Mouse (Mus musculus) gastrocnemius, postnatal 14 days (tissue): ENCODE data around the gene Npb. TPM values are rescaled to one million over a fixed set of nuclear protein-coding genes. Genes with fewer than 3 reads are reported as not detected.

ENCODE experiments used
- DNase-seq: peaks from one replicate; pipeline ENCODE4 v3.0.0; 2021; ENCODE audit warnings: mixed read lengths
- intact Hi-C: fragments of 180-260 bp; cut with DNase I; formaldehyde crosslinking; loops from one replicate; pipeline ENCODE4 v1.15.1; 2025; ENCODE audit warnings: low total_unique reads
- total RNA-seq, 2 experiments: library from RNA; stranded (reverse); gene quantifications; 2 replicates each; pipeline ENCODE4 v1.2.3; 2021

Gene Npb
- total RNA-seq, 2 experiments from 2014 or later, result not detected

DNA sequence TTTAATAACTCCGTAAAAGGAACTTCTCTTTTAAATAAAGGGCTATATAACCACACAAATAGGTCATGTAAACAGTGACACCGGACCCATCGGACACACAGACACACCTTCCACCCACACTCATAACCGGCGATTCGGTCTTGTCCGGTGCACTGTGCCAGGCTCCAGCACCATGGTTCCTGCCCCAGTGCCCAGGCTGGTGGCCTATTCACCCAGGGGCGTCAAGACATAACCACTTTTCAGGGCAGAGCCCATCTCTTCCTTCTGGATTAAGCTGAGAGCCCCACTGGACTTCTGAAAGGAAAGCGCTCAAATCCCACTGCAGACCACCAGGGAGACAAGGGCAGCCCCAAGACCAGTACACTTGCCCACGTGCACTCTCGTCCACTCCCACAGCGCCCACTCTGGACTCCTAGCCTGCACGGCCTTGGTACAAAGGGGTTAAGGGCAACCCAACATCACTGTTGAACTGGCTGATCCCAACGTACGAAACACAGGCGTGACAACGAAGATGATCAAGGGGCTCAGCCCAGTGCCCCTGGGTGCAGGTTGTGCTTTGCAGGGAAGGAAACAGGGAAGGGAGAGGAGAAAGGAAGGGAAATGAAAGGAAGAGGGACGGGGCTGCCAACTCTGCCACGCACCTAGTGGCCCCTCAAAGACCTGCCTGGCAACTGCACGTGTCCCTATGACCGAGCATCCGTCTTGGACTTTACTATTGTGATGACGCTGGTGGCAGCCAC is 20.5 kb downstream of the Npb start:
- intact Hi-C loops, result no loop called here
- DNase-seq, result no peak

DNA sequence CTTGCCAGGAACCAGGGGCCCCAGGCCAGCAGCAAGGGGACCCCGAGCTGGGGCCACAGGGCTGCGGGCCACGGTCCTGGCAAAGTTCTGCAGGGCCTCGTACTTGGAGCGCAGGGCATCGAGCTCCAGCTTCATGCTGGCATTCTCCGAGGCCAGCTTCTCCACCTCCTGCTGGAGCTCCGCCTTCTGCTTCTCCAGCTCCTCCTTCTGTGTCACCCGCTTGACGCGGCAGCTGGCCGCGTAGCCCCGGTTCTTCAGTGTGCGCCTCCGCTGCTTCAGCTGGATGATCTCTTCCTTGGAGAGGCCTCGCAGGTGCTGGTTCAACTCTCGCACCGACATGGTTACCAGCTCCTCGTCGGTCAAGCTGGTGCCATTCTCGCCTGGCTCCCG is 21.1 kb downstream of the Npb start:
- DNase-seq, result no peak
- intact Hi-C loops, result no loop called here

DNA sequence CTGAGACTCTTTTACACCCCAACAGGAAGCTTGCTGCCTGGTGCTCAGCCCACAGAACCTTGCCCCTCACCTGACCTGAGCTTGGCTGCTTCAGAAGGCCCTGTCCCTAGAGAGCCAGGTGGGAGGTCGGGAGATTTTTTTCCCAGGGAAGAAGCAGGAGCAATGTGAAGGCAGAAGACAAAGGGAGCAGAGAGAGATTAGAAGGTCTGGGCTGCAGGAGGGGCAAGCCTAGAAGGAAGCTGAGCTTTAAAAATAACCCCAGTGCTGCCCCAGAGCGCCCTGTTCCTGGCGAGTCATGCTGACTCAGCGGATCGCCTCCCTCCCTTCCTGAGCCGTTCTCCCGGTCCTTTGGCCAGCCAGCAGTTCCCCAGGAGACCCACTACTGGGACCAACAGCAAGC is 21.6 kb downstream of the Npb start:
- intact Hi-C loops, result no loop called here
- peak; percentile 61 for DNase-seq

DNA sequence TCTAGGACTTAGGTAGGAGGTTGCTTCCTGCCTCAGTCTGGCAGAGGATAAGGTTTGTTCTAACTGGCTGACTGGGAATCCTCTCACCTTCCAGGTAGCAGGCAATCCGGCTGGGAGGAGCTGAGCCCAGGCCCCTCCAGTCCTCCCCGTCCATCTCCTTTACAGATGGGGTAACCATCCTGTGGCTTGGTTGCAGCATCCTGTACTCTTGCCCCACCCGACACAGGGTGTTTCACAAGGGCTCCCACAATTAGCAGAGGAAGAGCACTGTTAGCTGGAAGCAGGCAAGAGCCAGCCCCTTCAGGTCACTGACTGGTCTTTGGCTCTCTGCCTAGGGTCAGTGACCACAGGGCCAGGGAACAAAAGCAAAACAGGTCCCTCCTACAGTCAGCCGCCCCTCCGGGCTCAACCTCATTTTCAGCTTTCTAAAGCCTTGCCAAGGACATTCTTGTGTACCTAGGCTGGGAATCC is 22.2 kb downstream of the Npb start:
- no peak for DNase-seq
- intact Hi-C loops, result no loop called here

DNA sequence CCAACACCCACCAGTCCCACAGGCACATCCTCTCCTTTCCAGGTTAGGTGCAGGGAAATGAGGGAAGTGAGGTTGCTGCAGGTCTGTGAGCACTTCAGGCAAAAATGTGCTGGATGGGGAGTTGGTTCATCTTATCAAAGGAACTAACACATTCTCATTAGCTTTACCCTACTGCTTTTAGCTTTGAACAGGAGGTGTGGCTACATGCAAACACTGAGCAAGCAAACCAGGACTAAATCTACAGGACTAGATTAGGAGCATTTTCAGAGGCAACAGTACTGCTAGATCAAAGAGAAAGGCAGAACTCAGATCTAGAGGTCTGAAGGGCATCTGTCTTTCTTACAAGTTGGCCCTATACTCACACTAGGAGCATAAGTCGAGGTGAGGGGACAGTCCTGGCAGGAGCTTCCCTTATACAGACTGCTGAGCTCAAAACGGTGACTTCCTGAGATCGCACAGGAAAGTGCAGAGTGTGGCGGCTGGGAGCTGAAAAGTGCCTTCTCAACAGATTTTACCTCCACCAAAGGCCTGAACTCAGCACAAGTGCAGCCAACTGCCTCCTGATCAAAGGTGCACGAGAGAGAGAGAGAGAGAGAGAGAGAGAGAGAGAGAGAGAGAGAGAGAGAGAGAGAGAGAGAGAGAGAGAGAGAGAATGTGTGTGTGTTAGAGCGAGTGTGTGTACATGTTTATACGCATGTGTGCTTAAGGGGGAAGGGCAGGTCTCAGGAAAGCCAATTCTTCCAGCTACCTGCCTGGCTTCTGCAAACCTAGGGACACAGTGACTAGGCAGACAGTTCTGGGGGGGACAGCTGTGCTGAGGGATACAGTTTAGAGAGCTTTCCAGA is 22.8 kb downstream of the Npb start:
- DNase-seq, result no peak
- intact Hi-C loops, result no loop called here

DNA sequence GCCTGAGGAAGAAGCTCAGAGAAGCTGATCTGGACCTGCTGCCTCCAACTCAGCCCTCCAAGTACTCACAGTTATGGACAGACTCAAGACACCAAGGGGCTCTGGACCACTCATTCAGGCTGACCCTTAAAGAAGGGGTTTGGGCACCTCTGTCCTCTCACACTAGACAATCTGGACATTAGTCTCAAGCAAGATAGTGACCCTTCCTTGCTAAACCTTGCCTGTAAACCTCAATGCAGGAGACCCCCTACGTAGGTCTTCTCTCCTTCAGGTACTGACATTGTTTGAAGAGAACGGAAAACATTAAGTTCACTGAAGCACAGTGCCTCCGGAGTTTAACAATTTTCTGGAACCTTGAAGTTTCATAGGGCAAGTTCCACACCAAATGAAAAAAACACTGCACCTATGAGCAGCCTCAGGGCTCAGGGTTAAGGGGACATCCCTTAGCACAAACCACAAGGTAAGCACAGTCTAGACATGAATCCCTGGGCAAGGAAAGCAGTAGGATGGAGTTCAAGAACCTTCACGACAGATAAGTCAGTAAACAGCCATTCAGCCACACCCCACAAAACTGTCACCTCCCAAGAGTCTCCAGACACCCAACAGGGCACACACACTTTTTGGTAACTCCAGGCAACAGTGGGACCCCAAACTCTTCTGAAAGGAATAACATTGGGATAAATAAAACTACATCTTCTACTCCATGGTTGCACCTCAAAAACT is 23.6 kb downstream of the Npb start:
- intact Hi-C loops, result no loop called here
- no peak for DNase-seq

DNA sequence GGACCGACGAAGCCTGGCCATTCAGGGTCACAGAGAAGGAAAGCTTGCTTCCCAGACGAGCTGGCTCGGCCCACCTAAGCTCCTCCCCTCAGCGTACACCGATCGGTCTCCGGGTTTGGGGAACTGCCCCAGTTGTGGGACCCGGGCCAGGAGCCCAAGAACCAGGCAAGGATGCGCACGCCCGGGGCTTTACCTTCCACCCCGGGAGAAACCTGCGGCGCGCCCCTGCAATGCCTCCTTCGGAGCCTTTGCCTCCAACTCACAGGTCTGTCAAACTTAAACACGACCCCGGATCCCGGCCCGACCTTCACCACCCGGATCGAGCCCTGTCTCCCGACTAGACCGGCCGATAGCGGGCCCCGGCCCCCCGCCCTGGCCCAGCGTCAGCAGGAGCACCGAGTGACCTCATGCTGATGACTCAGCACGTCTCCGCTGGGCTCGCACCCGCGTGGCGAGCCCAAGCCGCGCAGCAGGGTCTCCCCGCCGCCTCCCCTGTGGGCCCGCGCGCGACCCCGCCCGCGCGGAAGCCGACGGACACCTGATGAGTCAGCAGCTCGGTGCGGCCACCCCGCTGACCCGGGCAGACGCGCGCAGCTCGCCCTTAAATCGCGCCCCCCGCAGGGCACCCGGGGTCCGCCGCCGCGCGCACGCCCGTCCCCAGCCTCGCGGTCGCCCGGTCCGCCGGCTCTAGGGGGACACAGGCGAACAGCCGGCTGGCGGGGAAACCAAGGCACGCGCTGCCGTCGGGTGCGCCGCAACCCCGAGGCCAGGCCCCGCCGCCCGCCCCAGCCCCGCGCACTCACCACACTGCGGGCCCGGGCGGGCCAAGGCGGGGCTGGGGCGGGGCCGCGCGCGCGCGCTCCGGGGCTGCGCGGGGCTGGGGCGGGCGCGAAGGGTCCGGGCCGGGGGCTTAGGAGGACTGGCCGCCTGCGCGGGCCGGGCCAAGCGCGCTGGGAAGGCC is 24.6 kb downstream of the Npb start:
- intact Hi-C loops, result no loop called here
- peak; percentile 81 for DNase-seq

DNA sequence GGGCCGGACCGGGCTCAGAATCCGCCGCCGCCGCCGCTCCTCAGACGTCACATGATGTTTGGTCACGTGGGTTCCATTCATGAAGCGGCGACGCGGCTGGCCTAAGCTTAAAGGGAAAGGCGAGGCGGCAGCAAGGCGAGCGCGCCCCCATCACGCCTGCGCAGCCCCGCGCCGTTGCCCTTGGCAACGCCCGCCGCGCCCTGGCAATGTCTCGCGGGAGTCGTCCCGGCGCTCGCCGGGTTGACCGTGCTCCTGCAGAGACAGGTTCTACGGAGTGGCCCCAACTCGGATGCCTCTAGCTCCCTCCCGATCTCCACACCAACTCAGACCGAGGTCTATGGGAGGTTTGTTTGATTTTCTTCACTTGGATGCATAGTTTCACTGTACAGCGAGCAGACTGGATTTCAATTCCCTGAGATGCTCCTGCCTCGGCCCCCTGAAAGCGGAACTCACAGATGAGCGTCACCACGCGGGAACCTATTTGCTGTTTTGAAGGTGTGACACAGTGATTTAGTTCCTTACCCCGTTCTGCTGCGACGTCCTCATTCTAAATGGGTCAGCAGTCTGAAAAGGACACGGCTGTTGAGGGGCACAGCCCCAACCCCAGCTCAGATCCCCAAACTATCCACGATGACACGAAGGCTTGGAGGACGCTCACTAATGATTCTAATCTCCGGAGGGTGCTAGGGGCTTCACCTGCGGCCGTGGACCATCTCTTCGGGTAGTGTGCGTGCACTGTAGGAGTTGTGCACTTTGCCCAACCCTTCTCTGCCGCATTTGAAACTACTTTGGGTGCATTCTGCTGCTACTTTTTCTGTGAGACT is 25.5 kb downstream of the Npb start, which contains the start of gene Mafg:
Gene Mafg (minus strand): TSS at position 81 of the 824 bp plus-strand sequence.
- intact Hi-C loops, result no loop called here

DNA sequence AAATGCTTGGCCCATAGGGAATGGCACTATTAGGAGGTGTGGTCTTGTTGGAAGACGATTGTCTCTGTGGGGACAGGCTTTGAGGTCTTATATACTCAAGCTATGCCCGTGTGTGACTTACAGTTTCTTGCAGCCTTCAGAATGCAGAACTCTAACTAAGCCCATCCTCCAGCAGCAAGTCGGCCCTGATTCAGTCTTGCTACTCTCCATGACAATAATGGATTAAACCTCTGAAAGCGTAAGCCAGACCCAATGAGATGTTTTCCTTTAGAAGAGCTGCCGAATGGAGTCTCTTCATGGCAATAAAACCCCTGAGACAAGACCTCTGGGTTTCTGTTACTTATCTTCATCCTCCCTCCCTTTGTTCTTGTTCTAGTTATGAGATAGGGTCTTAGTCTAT is 26.5 kb downstream of the Npb start:
- no peak for DNase-seq
- intact Hi-C loops, result no loop called here

More for the DNA sequence above, 25.5 kb downstream of the Npb start, which contains the start of gene Mafg:
- DNase-seq, result peak; percentile 93

DNA sequence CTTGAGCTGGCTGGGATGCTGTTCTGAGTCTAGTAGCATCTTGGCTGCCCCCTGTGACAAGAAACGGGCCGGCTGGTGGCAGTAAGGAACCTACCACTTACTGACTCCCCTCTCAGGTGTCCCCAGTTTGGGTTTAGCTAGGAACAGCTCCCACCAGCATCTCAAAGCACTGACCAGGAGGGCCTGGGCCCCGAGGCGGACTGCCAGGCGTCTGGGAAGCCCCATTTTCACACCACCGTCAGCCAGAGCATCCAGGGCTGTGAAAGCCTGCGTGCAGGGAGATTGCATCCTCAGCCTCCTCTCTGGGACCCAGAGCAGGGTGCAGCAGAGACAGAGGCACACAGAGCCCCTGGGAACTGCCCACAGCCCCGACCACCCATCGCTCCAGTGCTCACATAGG is 33.0 kb downstream of the Npb start:
- intact Hi-C loops, result no loop called here
- no peak for DNase-seq

DNA sequence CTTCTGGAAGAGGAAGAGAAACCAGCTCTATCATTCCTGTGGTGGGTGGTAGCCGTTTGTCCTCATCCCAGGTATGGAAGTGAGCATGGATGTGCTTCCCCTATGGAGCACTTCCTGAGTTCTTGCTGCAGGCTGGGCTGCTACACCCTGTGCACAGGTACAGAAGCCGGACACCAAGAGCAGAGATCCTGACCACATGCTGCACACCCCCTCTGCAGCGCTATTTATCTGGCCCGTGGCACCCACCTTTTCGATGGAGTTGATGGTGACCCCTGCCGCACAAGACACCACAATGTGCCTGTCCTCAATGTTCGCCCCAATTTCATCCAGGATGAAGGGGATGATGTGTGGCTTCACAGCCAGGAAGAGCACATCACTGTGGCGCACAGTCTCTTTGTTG is 33.6 kb downstream of the Npb start:
- intact Hi-C loops, result no loop called here
- no peak for DNase-seq

DNA sequence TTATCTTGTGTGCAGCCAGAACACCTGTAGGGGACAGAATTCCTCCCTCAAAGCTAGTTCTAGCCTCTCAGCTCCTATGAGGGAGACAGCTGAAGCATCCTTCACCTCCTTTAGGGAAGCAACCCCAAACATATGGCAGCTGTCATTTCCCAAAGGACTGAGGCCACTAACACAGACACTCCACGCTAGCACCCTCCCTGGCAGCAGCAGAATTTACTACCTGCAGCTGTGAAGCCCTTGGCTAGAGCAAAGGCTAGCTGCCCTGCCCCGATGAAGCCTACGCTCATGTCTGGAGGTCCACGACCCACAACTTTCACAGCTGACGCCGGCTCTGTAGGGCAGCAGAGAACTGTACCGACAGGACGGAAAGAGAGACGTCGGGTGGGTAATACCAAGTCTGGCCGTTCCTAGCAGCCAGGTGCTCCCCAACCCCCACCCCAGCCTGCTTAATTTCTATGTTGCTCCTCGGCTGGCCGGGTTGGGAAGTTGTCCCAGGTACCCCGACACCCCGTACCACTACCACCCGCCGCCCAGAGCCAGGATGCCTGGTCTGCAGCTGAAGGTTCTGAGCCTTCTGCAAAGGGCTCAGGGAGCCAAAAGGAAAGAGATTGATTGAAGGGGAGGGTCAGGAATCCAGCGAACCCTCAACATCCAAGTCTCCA is 34.8 kb downstream of the Npb start:
- intact Hi-C loops, result no loop called here
- no peak for DNase-seq

DNA sequence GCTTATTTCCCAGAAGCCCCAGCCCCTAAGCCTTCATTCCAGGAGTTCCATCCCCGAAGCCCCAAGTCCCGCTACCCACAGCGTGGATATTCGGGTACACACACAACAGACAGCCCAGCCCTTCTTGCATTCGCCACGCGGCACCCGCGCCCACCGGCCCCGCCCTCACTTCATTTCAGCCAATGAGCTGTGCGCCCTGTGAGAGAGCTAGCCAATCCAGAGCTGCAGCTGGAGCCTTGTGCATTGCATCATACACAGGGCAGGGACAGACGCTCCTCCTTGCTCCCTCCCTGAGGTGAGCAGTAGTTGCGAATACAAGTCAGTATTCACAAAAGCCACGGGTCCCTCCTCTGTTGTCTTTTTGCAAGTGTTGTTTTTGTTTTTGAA is 35.3 kb downstream of the Npb start, which contains the start of gene Pycr1:
Gene Pycr1 (minus strand): TSS at position 169 of the 387 bp plus-strand sequence.
- intact Hi-C loops, result no loop called here
- peak; percentile 94 for DNase-seq

DNA sequence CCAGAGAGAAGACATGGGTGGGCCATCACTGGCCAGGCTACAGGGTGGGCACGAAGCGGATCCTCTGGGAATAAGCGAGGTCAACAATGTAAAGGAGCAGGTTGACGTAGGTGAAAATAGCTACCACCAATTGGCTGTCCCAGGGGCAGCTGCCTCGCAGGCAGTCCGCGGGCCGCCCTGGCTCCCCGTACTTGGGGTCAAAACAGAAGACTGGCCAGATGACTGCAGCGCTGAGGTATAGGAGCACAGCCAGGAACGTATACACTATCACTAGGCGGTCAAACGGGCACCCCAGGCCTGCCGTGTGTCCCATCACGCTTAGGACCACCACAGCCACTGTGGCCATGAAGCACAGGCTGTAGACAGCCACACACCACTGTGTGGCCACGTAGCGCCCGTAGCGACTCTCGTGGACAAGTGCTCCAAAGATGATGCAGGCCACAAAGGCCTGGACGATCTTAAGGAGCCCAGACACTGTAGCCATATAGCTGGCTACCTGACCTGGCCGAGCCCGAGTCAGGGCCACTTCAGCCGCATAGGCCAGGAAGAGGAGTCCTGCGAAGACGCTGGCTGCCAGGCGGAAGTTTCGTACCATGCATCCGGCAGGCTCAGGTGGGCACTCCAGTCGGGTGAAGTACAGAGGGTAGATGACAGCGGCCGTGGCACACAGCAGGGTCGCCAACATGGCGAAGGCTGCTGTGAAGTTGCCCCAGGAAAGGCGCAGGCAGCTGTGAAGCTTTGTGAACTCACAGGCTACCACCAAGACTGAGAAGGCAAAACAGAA is 39.0 kb downstream of the Npb start:
- intact Hi-C loops, result no loop called here
- no peak for DNase-seq

DNA sequence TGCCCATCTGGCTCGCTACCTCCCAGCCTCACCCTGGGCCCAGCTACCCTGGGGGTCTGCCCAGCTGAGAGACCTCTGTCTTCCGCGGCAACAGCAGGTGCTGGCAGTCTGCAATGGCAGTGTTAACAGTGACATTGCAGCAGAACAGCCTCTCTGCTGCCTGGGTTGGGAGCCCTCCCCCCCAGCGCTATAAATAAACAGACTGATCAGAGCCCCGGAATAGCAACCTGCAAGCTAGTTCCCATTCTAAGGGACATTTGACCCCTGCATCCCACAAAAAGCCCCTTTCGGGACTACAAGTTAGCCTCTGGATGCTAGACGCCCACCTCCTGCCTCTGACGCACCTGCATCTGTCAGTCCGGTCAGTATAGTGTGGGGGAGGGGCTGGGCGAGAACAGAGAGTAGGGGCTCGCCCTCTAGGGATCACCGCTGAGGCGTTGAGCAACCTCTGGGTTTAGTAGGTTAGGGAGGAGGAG is 39.8 kb downstream of the Npb start, which contains the start of gene Myadml2:
Gene Myadml2 (minus strand): TSS at position 158 of the 476 bp plus-strand sequence.
- no peak for DNase-seq
- intact Hi-C loops, result no loop called here

DNA sequence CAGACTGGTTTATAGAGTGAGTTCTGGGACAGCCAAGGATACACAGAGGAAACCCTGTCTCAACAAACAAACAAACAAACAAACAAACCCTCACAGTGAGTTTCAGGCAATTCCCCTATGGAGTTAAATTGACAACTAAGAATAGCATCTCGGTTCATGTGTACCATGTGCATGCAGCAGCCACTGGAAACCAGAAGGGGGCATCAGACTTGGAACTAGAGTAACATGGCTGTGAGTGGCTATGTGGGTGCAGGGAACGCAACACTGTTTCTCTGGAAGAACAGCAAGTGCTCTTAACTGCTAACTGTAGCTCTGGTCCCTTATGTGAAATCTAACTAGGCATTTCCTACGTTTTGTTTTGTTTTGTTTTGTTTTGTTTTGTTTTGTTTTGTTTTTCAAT is 43.6 kb downstream of the Npb start:
- no peak for DNase-seq
- intact Hi-C loops, result no loop called here

DNA sequence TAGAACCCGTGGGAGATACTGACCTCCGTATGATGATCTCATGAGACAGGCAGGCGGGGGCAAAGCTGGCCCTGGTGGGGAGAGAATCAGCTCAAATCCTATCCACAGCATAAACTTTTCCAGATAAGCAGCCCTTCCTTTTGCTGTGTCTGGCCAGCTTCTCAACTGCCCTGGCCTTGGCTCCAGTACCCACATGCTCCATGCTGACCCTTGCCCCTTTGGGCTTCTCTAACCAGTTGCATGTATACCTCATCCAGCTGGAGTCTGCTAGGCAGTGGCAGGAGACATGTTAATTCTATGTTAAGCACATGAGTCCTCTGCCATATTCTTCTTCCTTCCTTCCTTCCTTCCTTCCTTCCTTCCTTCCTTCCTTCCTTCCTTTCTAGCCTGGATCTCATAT is 46.5 kb downstream of the Npb start:
- intact Hi-C loops, result no loop called here
- no peak for DNase-seq
